Mouse (Mus musculus): ENCODE results near the gene Kansl1l. TPM values are rescaled to one million over a fixed set of nuclear protein-coding genes. Genes with fewer than 3 reads are reported as not detected.

Kansl1l gene
- polyA plus RNA-seq, 1 experiment from 2014 or later: 19.8 TPM

- no peaks in the 10 kb centered on the region for H3K9me3 ChIP-seq
- no peaks in the 10 kb centered on the region; the same call in 1 of the 2 replicates for H3K27me3 ChIP-seq
- peak overlapping the region; percentile 5; the same call in 1 of the 2 replicates for H3K4me3 ChIP-seq
- peaks cover 18% of the 10 kb centered on the region for H3K4me1 ChIP-seq (replicated peaks)
- WGBS: 51% methylated on average over 8 of the region's 8 CpGs
- no peaks in the 10 kb centered on the region for H3K36me3 ChIP-seq
- no peak for ATAC-seq (ENCODE audit: low FRiP score)
- H3K27ac ChIP-seq: no peak overlapping the region
- peak overlapping the region; percentile 39 for H3K4me2 ChIP-seq
- peak overlapping the region; percentile 39; the same call in 1 of the 2 replicates for H3K9ac ChIP-seq
These were observed 2.6 kb downstream of the Kansl1l start for GRCm38 (mm10) chr1:66814756-66815155.

- Histone ChIP-seq H3K27ac (no peak overlapping the region), H3K27me3 (no peaks in the 10 kb centered on the region), H3K4me2 (no peak overlapping the region), H3K4me3 (no peak overlapping the region), H3K9me3 (no peaks in the 10 kb centered on the region), H3K36me3 (no peaks in the 10 kb centered on the region), H3K4me1 (replicated peaks) (peaks cover 18% of the 10 kb centered on the region), H3K9ac (no peak overlapping the region)
- no peak for ATAC-seq (ENCODE audit: low FRiP score)
- 83% methylated on average over 1 of the region's 1 CpGs for WGBS
These were observed 4.2 kb downstream of the Kansl1l start for GRCm38 (mm10) chr1:66813191-66813590.

- 78% methylated on average over 1 of the region's 1 CpGs for WGBS
- Histone ChIP-seq H3K27ac (no peak overlapping the region), H3K4me3 (no peak overlapping the region), H3K36me3 (no peaks in the 10 kb centered on the region), H3K9ac (no peak overlapping the region), H3K9me3 (no peaks in the 10 kb centered on the region), H3K4me1 (replicated peaks) (no peaks in the 10 kb centered on the region), H3K4me2 (no peak overlapping the region), H3K27me3 (no peaks in the 10 kb centered on the region)
- no peak for ATAC-seq (ENCODE audit: low FRiP score)
These were observed 10.5 kb downstream of the Kansl1l start for GRCm38 (mm10) chr1:66806821-66807220.

- no peak for ATAC-seq (ENCODE audit: low FRiP score)
- Histone ChIP-seq H3K4me1 (replicated peaks) (no peaks in the 10 kb centered on the region), H3K4me3 (no peak overlapping the region), H3K27ac (no peak overlapping the region), H3K9me3 (no peaks in the 10 kb centered on the region), H3K4me2 (no peak overlapping the region), H3K9ac (no peak overlapping the region), H3K27me3 (no peaks in the 10 kb centered on the region), H3K36me3 (peaks cover 10% of the 10 kb centered on the region)
- WGBS: 90% methylated on average over 1 of the region's 1 CpGs
These were observed 12.0 kb downstream of the Kansl1l start for GRCm38 (mm10) chr1:66805408-66805807.

GRCm38 (mm10) chr1:66804710-66805109 is 12.7 kb downstream of the Kansl1l start:
- no peaks in the 10 kb centered on the region for H3K9me3 ChIP-seq
- no peak overlapping the region for H3K27ac ChIP-seq
- no peaks in the 10 kb centered on the region for H3K27me3 ChIP-seq
- WGBS: 74% methylated on average over 5 of the region's 5 CpGs
- no peak overlapping the region for H3K9ac ChIP-seq
- peaks cover 17% of the 10 kb centered on the region for H3K36me3 ChIP-seq
- H3K4me3 ChIP-seq: no peak overlapping the region
- ATAC-seq (ENCODE audit: low FRiP score): no peak
- no peaks in the 10 kb centered on the region for H3K4me1 ChIP-seq (replicated peaks)
- no peak overlapping the region for H3K4me2 ChIP-seq

GRCm38 (mm10) chr1:66797962-66798361 is 19.4 kb downstream of the Kansl1l start:
- Histone ChIP-seq H3K4me2 (no peak overlapping the region), H3K4me3 (no peak overlapping the region), H3K27ac (no peak overlapping the region), H3K36me3 (peaks cover 26% of the 10 kb centered on the region), H3K9ac (no peak overlapping the region), H3K9me3 (no peaks in the 10 kb centered on the region), H3K4me1 (replicated peaks) (no peaks in the 10 kb centered on the region), H3K27me3 (no peaks in the 10 kb centered on the region)
- ATAC-seq (ENCODE audit: low FRiP score): no peak
- 95% methylated on average over 2 of the region's 2 CpGs for WGBS

- WGBS: 95% methylated on average over 2 of the region's 2 CpGs
- H3K4me3 ChIP-seq: no peak overlapping the region
- H3K4me1 ChIP-seq (replicated peaks): no peaks in the 10 kb centered on the region
- ATAC-seq (ENCODE audit: low FRiP score): no peak
- H3K36me3 ChIP-seq: 0 out of 2 replicates have a peak, but pooled peaks cover 5% of the 10 kb centered on the region
- H3K27ac ChIP-seq: no peak overlapping the region
- H3K4me2 ChIP-seq: no peak overlapping the region
- H3K9me3 ChIP-seq: no peaks in the 10 kb centered on the region
- no peaks in the 10 kb centered on the region for H3K27me3 ChIP-seq
- H3K9ac ChIP-seq: no peak overlapping the region
These were observed 24.4 kb downstream of the Kansl1l start for GRCm38 (mm10) chr1:66792838-66793466.

- no peak for ATAC-seq (ENCODE audit: low FRiP score)
These were observed 35.1 kb downstream of the Kansl1l start for GRCm38 (mm10) chr1:66782296-66782695.

GRCm38 (mm10) chr1:66781027-66781426 is 36.3 kb downstream of the Kansl1l start:
- Histone ChIP-seq H3K9me3 (no peaks in the 10 kb centered on the region), H3K27me3 (no peaks in the 10 kb centered on the region), H3K4me1 (replicated peaks) (no peaks in the 10 kb centered on the region), H3K4me2 (no peak overlapping the region), H3K9ac (no peak overlapping the region), H3K4me3 (no peak overlapping the region), H3K27ac (no peak overlapping the region), H3K36me3 (no peaks in the 10 kb centered on the region)
- no peak for ATAC-seq (ENCODE audit: low FRiP score)
- 88% methylated on average over 4 of the region's 4 CpGs for WGBS

More at GRCm38 (mm10) chr1:66782296-66782695, 35.1 kb downstream of the Kansl1l start:
- Histone ChIP-seq H3K27ac (no peak overlapping the region), H3K4me3 (no peak overlapping the region), H3K9me3 (no peaks in the 10 kb centered on the region), H3K4me2 (no peak overlapping the region), H3K36me3 (no peaks in the 10 kb centered on the region), H3K27me3 (no peaks in the 10 kb centered on the region), H3K4me1 (replicated peaks) (no peaks in the 10 kb centered on the region), H3K9ac (no peak overlapping the region)
- WGBS: 78% methylated on average over 2 of the region's 2 CpGs

- no peaks in the 10 kb centered on the region for H3K36me3 ChIP-seq
- no peak overlapping the region for H3K4me3 ChIP-seq
- H3K4me1 ChIP-seq (replicated peaks): no peaks in the 10 kb centered on the region
- H3K27ac ChIP-seq: no peak overlapping the region
- no peaks in the 10 kb centered on the region for H3K9me3 ChIP-seq
- WGBS: 92% methylated on average over 1 of the region's 1 CpGs
- H3K4me2 ChIP-seq: no peak overlapping the region
- no peaks in the 10 kb centered on the region for H3K27me3 ChIP-seq
- H3K9ac ChIP-seq: no peak overlapping the region
- ATAC-seq (ENCODE audit: low FRiP score): no peak
These were observed 38.6 kb downstream of the Kansl1l start for GRCm38 (mm10) chr1:66778798-66779197.

- Histone ChIP-seq H3K4me2 (no peak overlapping the region), H3K27ac (no peak overlapping the region), H3K36me3 (no peaks in the 10 kb centered on the region; the same call in 1 of the 2 replicates), H3K4me1 (replicated peaks) (no peaks in the 10 kb centered on the region), H3K27me3 (no peaks in the 10 kb centered on the region), H3K9me3 (no peaks in the 10 kb centered on the region), H3K9ac (no peak overlapping the region), H3K4me3 (no peak overlapping the region)
- no peak for ATAC-seq (ENCODE audit: low FRiP score)
- WGBS: 74% methylated on average over 2 of the region's 2 CpGs
These were observed 39.5 kb downstream of the Kansl1l start for GRCm38 (mm10) chr1:66777878-66778277.

- 0 out of 2 replicates have a peak, but pooled peaks cover 3% of the 10 kb centered on the region for H3K4me1 ChIP-seq (replicated peaks)
- no peak overlapping the region for H3K4me2 ChIP-seq
- H3K9ac ChIP-seq: no peak overlapping the region
- H3K27me3 ChIP-seq: no peaks in the 10 kb centered on the region
- no peaks in the 10 kb centered on the region for H3K9me3 ChIP-seq
- no peak overlapping the region for H3K4me3 ChIP-seq
- ATAC-seq (ENCODE audit: low FRiP score): no peak
- H3K27ac ChIP-seq: no peak overlapping the region
- WGBS: 77% methylated on average over 1 of the region's 1 CpGs
- H3K36me3 ChIP-seq: peaks cover 15% of the 10 kb centered on the region
These were observed 48.6 kb downstream of the Kansl1l start for GRCm38 (mm10) chr1:66768764-66769163.

GRCm38 (mm10) chr1:66730581-66730980 is 86.8 kb downstream of the Kansl1l start:
- peaks cover 30% of the 10 kb centered on the region for H3K36me3 ChIP-seq
- H3K4me2 ChIP-seq: no peak overlapping the region
- H3K27me3 ChIP-seq: no peaks in the 10 kb centered on the region
- H3K4me1 ChIP-seq (replicated peaks): no peaks in the 10 kb centered on the region
- no peak overlapping the region for H3K9ac ChIP-seq
- H3K9me3 ChIP-seq: no peaks in the 10 kb centered on the region
- WGBS: 89% methylated on average over 1 of the region's 1 CpGs
- H3K4me3 ChIP-seq: no peak overlapping the region
- ATAC-seq (ENCODE audit: low FRiP score): no peak
- no peak overlapping the region for H3K27ac ChIP-seq
